Mouse (Mus musculus) natural killer cell, adult 2 months (primary cell): ENCODE measurements around the gene Angel2.

ENCODE experiments used
- DNase-seq, 2 experiments: peaks; one replicate each; pipeline ENCODE4 v3.0.0; 2022; ENCODE audit warnings: low spot score in 2 of 2

Angel2 gene

GRCm38 (mm10) chr1:190929010-190929695 is 4.2 kb downstream of the Angel2 start:
- DNase-seq, result peak; percentile 17 to 29

- no peak for DNase-seq
These were observed 5.3 kb downstream of the Angel2 start for GRCm38 (mm10) chr1:190930181-190930580.

- no peak for DNase-seq
These were observed 14.9 kb downstream of the Angel2 start for GRCm38 (mm10) chr1:190939803-190940202.

GRCm38 (mm10) chr1:190944109-190944760 is 19.3 kb downstream of the Angel2 start:
- peak; percentile 19 to 49 for DNase-seq

- DNase-seq, result no peak
These were observed 23.1 kb downstream of the Angel2 start for GRCm38 (mm10) chr1:190947986-190948385.

GRCm38 (mm10) chr1:190948439-190948838 is 23.5 kb downstream of the Angel2 start:
- no peak for DNase-seq

GRCm38 (mm10) chr1:190948846-190949245 is 23.9 kb downstream of the Angel2 start:
- DNase-seq, result no peak

GRCm38 (mm10) chr1:190951014-190951413 is 26.1 kb downstream of the Angel2 start:
- DNase-seq, result no peak

GRCm38 (mm10) chr1:190953009-190953408 is 28.1 kb downstream of the Angel2 start:
- DNase-seq, result no peak

- no peak for DNase-seq
These were observed 33.9 kb downstream of the Angel2 start for GRCm38 (mm10) chr1:190958821-190959220.

GRCm38 (mm10) chr1:190962760-190963159 is 37.8 kb downstream of the Angel2 start:
- DNase-seq, result no peak

GRCm38 (mm10) chr1:190964992-190965780 is 40.3 kb downstream of the Angel2 start:
- no peak for DNase-seq

GRCm38 (mm10) chr1:190968010-190968409 is 43.1 kb downstream of the Angel2 start:
- no peak for DNase-seq

GRCm38 (mm10) chr1:190971708-190972610 is 47.0 kb downstream of the Angel2 start:
- DNase-seq, result no peak

GRCm38 (mm10) chr1:190972612-190973192 is 47.8 kb downstream of the Angel2 start:
- no peak for DNase-seq

GRCm38 (mm10) chr1:190974191-190974590 is 49.3 kb downstream of the Angel2 start:
- no peak for DNase-seq

GRCm38 (mm10) chr1:190974833-190975232 is 49.9 kb downstream of the Angel2 start:
- DNase-seq, result no peak

GRCm38 (mm10) chr1:190976887-190977573 is 52.1 kb downstream of the Angel2 start:
- no peak for DNase-seq

GRCm38 (mm10) chr1:190978001-190978400 is 53.1 kb downstream of the Angel2 start:
- DNase-seq, result no peak

GRCm38 (mm10) chr1:190978511-190979073 is 53.7 kb downstream of the Angel2 start:
- no peak for DNase-seq
